Mouse (Mus musculus): ENCODE measurements around the gene Eri3.

Eri3 gene

DNA sequence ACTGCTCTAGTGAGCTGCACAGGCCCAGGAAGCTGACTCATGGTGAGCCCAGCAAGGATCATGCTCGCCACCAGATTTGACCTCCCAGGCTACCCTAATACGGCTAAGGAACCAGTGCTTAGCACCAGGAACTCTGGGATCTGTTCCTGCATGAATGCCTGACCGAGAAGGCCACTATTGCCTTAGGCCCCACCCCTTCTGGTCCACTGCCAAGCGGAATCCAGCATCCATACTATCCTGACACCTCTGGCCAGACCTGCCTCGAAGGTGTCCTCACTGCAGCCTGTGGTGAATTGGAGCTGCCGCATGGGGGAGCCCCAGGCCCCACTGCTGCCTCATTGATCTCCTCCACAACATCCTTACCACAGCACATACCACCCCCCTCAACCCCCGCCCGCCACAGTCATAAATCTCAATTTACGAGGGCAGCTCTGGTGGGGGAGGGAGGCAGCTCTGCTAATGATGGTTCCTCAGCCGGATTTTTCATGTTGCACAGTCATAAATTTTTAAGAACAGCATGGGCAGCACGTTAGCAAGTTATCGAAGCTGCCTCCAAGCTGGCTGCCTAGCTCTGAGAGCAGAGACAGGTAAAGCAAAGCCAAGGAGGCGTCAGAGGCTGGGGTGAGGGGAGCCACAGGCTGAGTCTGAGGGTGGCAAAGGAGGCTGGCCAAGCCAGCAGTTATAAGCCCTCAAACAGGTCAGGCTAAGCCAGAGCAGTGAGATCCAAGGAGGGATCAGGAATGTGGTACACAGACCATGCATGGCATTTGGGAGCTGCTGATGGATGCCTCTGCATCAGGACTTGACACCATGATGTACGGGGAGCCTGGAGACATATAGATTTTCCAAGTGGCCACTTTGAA lies 108.6 kb downstream of the Eri3 start:
- DNase-seq (ENCODE audit: low spot score) = no peak

DNA sequence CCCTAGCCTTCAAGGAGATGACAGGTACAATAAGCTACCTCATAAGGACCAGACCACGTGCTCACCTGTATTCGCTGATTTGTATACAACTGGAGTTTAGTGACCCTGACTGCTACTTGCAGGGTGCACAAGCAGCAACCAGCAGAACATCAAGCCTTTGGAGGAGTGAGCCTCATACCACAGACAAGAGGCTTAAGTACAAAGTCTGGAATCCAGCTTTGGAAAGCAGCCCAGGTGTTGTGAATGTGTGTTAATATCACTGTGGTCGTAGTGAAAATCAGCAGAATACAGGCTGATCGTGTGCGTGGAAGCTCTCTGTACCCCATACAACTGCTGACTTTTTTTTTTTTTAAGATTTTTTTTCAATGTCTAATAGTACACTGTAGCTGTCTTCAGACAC lies 109.8 kb downstream of the Eri3 start:
- DNase-seq (ENCODE audit: low spot score) = no peak

DNA sequence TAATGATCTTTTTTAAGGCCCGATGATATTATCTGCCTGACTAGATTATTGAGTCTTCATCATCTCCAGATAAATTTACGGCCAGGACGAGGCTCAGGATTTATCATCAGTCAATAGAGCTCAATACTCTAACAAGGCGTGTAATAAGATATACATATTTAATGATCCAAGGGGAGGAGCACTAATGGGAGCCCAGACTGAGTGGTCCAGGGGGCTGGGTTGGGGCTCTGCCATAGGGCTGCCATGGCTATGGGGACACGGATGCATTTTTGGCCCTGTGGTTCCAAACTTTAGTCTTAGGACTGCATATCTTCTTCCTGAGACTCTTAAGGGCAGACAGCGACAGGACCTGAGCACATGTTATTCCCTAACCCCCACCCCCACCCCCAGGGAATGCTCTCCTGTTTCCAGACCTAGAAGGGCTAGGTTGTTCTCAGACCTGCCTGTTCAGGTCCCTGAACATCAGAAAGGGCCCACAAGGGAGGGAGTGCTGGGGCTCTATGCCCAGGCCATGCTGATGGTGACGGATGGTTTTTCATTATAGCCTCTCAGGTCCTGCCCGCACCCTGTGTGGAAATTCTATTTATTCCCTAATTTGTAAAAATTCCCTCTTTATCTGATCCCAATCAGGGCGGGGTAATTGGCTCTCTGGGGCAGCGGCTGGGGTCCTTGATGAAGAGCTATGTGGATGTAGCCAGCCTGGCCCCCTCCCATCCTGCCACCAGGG lies 114.4 kb downstream of the Eri3 start:
- no peak for DNase-seq (ENCODE audit: low spot score)

DNA sequence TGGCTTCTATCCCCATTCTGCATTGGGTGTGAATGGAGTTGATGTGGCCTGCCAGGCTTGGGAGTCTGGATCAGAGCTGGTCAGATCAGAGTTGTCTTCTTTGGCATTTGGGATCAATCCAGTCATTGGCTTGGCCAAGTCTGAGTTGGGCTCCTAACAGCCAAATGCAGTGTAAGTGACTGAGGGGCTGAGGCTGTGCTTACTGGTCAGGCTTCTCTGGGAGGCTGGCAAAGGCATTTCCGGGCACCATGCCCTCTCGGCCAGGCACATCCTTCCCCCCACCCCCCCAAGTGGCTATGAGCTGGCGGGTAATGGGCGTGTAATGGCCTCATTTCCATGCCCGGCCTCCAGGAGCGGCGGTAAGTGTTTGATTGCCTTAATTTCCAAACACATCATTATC lies 115.4 kb downstream of the Eri3 start:
- DNase-seq (ENCODE audit: low spot score) = no peak

DNA sequence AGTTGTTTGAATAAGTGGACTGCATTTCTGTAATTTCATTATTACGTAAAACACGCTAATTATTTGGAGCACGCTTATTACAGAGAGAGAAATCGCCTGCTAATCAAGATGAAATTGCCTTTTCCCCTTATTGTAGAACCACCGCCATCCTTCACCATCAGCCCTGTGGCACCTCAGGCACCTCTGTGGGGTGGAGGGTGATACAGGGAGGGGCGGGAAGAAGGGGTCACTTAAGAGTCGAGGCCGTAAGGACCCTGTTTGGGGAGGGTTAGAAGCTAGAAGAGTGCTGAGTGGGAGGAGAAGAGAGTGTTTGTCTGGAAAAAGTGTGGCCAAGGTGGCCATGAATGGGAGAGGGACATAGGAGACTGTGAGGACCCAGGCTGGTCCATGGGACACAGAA lies 115.9 kb downstream of the Eri3 start:
- DNase-seq (ENCODE audit: low spot score) = no peak

DNA sequence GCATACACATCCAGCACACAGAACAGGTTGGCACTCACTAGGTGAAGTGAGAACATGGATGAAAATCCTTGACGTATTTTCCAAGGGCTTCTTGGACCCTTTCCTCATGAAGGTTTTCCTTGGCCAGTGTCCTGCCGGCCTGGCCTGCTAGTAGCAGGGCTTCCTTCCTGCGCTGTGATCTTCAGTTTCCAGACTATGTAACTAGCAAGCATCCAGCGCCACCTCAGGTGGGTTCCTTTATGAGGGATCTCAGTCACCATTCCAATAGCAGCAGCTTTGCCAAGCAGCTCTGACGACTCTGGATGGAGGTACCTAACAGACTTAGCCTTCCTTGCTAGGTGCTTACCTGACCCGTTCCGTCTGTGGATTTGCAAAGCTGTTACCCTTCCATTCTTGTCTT lies 119.7 kb downstream of the Eri3 start:
- no peak for DNase-seq (ENCODE audit: low spot score)

DNA sequence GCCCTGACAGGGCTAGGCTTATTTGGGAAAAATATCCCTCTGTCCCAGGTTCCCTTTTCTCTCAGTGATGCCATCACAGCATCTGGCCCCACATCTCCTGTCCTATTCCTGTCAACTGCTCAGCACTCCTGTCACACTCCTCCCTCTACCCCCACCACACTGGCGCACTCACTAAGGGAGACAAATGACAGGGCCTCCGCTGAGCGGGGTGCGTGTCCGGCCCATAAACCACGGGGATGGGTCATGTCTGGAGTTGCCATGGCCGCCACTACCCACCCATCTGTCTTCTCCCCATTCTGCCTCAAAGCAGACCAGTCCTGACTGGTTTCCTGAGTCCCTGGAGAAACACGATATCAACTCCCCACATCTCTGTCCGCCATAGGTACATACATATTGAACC lies 121.9 kb downstream of the Eri3 start:
- no peak for DNase-seq (ENCODE audit: low spot score)

DNA sequence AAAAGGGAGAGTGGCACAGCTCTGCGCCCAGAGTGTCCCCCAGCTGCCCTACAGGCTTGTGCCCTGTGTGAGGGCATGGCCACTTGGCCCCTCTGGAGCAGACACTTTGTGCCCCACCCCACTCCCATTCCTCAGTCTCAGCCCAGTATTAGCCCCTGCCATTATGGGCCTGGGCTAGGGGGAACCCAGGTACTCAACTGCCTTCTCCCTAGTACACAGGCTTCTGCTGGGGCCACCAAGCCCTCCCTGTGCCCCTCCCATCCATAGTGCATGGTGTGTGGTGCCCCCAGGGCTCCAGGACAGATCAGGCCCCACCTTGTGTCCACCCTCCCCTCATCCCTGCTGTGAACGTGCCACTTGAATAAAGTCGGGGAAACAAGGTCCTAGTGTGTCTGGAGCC lies 123.7 kb downstream of the Eri3 start:
- no peak for DNase-seq (ENCODE audit: low spot score)

DNA sequence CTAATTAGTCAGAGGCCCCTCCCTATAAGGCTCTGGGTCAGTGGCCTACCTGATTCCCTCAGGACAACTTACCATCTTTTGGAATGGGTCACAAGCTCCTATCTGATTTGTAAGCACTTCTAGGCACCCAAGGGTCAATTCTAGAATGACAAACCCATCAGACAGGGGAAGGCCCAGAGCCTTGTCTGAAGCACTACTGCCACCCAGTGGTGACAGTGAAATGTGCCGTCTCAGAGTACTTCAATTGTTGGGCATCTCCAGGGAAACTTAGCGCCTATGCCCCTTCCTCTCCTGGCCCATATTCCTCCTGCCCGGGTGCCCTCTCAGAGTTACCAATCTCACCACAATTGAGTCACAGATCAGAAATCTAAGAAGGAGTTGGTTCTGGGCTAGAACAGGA lies 126.7 kb downstream of the Eri3 start:
- DNase-seq (ENCODE audit: low spot score) = peak; percentile 94

DNA sequence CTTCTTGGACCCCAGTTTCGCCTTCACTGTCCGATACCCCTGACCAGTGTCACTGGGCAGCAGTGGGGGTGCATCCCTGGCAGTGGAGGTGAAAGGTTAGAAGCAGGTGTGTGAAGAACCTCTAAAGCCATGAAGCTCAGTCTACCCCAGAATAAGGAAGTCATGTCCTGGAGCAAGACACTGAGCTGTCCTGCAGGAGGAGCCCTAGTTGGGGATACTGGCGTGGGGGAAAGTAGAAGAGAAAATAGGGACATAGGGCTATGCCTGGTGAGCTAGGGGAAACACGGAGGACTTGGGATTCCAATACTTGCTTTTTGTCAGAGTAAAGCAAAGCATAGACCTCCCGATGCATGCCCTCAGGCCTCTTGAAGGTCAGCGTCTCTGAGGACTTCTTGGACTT lies 130.8 kb downstream of the Eri3 start:
- no peak for DNase-seq (ENCODE audit: low spot score)

DNA sequence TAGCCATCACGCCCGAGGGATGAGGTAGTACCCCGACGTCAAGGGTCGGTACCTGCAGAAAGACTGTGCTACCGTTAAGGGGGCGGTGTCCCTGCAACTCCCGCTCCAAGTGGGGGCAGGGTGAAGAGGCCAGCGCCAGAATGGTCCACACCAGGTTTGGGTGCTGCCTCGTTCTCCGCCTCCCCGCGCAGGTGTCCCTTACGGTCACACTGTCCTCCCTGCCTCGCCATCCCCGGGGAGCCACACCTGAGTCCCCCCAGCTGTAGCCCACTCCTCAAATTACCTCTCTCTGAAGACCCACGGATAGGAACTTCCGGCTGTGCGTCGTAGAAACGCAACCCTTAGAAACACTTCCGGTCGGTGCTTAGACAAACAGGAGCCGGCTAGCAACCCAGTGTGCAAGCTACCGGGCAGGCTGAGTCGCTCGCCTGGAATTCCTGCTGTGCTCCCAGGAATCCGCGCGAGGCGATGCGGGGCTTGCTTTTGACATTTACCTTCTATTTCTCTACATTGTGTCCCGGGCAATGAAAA lies 131.8 kb downstream of the Eri3 start, which contains the start of gene Dmap1:
Dmap1 (minus strand) TSS at position 343 of the 531 bp plus-strand sequence.
- DNase-seq (ENCODE audit: low spot score) = peak; percentile 93

DNA sequence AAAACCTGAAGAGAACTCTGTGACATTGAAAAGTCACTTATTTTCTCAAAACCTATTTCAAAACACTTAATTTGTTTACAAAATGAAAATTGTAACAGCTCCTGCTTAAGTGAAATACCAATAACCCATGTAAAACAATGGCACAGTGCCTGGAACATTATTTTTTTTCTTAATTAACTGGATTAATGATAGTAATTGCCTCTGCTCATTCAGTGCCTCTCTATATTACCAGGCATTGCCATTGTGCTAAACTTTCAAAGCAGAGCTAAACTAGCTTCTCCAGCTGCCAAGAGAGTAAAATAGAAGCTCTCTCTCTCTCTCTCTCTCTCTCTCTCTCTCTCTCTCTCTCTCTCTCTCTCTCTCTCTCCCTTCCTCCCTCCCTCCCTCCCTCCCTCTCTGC lies 132.3 kb downstream of the Eri3 start:
- no peak for DNase-seq (ENCODE audit: low spot score)

DNA sequence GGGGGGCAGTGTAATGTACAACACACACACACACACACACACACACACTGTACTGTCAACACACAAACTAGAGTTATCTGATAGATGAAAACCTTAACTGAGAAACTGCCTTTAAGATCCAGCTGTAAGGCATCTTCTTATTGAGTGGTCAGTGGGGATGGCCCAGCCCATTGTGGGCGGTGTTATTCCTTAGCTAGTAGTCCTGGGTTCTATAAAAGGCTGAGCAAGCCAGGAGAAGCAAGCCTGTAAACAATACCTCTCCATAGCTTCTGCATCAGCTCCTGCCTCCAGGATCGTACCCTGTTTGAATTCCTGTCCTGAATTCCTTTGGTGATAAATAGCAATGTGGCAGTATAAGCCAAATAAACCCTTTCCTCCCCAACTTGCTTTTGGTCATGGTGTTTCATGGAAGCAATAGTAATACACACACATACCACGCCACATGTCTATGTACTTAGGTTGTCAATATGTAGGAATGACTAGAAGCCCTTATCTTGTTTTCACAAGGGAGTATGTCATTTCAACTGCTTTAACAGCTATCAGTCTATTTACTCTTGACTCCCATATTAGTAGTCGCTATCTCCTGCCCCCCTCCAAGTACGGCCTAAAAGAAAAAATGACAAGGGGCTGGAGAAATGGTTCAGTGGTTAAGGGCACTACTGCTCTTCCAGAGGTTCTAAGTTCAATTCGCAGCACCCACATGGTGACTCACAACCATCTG lies 133.0 kb downstream of the Eri3 start:
- DNase-seq (ENCODE audit: low spot score) = no peak

DNA sequence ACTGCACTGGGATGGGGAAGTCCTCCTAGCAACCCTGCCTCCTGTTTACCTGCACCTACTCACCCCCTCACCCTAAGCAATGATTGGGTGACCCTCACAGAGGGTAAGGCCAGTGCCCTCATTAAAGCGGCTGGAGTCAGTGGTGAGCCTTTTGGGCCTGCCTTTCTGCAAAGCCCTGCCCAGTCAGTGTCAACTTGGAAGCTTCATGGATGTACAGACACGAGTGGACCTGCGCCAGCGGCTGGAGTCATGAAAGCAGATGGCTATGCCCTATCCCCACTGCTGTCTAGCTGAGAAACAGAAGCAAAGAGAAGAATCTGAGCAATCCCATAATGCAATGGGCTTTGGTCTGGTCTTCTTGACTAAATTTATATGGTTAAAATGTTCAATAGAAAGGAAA lies 136.2 kb downstream of the Eri3 start:
- no peak for DNase-seq (ENCODE audit: low spot score)

DNA sequence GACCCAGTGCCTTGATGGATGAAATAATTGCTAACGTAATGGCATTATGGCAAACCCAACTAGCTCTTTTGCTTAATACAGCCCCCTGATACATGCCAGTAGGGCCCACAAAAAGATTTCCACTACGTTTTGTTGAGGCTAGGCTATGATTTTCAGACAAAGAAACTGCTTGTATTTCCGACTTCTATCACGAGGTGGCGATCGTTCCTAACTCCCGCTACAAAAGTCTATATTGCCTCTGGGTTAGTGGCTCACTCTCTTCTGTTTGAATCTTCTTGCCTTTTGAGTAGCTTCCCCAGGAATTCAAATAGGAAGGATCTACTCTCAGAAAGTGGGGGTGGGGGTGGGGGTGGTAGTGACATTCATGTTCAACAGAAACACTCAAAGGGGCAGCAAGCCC lies 155.2 kb downstream of the Eri3 start:
- peak; percentile 89 for DNase-seq (ENCODE audit: low spot score)

DNA sequence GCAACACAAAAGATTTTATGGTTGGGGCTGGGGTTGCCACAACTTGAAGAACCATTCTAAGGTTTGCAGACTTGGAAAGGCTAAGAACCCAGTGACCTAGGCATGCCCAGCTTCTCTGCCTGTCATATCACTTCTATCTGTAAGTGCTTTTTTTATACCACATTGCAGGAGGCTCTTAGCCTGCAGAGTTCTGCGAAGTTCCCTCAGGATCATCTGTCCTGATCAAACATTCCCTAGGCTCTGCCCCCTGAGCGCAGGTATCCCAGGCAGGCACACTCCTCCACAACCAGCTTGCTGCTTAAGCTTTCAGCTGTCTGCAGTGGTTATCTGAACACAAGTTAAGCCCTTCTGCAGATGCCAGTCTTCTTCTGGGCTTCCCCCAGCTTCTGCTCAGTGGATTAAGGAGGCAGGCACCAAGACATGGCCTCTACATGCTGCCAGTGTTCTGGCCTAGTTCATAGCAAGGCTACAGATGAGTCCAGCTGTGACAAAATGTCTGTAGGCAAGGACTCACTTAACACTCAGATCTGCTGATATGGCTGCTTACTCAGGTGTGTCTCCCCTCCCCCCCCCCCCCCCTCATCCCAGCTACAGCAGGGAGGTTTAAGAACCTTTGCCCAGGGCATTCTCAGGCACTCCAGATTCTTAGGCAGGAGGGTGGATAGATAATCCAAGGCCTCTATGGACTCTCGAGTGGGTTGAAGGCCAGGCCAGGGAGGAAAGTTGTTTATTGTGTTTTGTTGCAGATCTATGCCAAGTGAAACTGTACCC lies 158.8 kb downstream of the Eri3 start:
- no peak for DNase-seq (ENCODE audit: low spot score)

DNA sequence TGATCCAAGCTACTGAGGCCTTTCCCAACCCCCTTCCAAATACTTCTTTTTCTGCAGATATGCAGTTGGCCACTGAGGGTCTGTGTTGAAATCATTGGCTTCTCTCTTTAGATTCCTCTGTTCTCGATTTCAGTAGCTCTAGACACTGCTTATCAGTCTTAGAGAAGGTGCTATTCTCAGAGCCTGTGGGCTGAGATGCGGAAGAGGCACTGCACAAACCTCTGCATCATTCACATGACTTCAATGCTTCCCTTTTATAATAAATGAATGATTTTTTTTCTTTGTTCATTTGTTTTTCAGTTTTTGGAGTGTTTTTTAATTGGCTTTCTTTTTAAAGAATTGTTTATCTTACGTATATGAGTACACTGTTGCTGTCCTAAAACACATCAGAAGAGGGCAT lies 162.1 kb downstream of the Eri3 start:
- DNase-seq (ENCODE audit: low spot score) = no peak

DNA sequence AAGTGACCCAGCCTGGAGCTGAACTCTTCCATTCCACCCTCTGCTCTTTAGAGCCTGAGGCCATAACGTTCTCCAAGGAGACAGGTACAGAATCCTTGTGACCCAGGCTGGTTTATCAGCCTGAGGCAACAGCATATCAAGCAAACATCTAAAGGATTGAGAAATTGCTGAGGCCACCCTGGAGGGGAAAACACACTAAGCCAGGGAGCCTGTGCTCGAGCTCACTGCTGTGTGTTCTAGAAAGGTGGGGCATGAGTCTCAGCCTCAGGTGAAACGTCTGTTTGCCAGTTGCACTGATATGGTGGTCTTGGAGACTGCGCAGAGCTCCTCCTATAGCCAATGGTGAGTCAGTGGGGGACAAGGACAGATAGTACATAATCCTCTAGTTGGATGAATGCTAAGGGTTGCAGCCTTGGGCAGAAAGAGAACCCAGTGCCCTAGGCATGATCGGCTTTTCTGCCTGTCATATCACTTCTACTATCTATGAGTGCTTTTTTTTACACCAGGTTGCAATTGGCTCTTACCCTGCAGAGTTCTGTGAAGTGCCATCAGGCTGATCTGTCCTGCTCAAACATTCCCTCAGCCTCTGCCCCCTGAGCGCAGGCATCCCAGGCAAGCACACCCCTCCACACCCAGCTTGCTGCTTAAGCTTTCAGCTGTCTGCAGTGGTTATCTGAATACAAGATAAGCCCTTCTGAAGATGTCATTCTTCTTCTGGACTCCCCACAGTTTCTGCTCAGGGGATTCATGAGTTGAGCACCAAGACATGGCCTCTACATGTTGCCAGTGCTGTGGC lies 163.3 kb downstream of the Eri3 start:
- no peak for DNase-seq (ENCODE audit: low spot score)
